Mouse (Mus musculus) testis, postnatal 14 days (tissue): ENCODE measurements at regions not wholly inside any gene's neighbourhood (a gene's known extent, or its start where the extent isn't known, plus 50 kb on each side); places are given as distances from the start of the nearest gene placed in this dataset.

Source experiments
- DNase-seq: peaks from one replicate; pipeline ENCODE4 v3.0.0; 2021; ENCODE audit warnings: low spot score

GRCm38 (mm10) chr4:22292169-22292568 is 65.2 kb upstream of the Fbxl4 start:
- DNase-seq = no peak

- DNase-seq = no peak
Observed at GRCm38 (mm10) chr4:22300206-22300605, 57.1 kb upstream of the Fbxl4 start.

GRCm38 (mm10) chr4:22301148-22301942 is 56.0 kb upstream of the Fbxl4 start:
- DNase-seq = no peak

- DNase-seq = no peak
Observed at GRCm38 (mm10) chr4:22301943-22302215, 55.5 kb upstream of the Fbxl4 start.

DNA sequence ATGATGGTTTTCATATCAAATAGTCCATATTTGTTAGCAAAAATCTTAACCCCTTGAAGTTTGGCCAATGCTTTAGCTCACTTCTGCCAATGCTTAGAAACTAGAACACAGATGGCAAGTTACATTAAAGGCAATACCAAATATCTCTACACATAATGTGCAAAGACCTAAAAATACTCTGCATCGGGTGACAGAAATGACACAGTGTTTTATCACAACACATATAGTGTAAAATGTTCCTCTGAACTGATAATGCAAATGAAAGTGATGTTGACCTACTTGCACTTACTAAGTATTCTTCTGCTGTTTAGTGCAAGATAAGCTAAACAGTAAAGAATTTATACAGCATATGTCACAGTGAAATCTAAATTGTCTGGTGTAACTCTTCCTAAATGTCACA is 55.1 kb upstream of the Fbxl4 start:
- DNase-seq = no peak
